Mouse (Mus musculus): ENCODE data around the gene Mfsd4a. TPM values are rescaled to one million over a fixed set of nuclear protein-coding genes. Genes with fewer than 3 reads are reported as not detected.

The Mfsd4a gene
- total RNA-seq (2021) = 10 to 100 TPM; 72.9 to 78.3 TPM
- long read RNA-seq, experiment 1, transcript Mfsd4a-203 (11 exons, 2,565 nt) = minor isoform, 8 of 107 reads
- long read RNA-seq, experiment 1, transcript Mfsd4a-207 (10 exons, 1,957 nt) = major isoform, 25 of 107 reads
- long read RNA-seq, experiment 1, transcript Mfsd4a-204 (11 exons, 2,422 nt) = minor isoform, 9 of 107 reads
- long read RNA-seq, experiment 1, partial matches to known transcripts = 8 of 107 reads
- long read RNA-seq, experiment 1, other reads (novel, unspliced or antisense) = 56 of 107 reads
- long read RNA-seq, experiment 2, transcript Mfsd4a-203 (11 exons, 2,565 nt) = minor isoform, 5 of 83 reads
- long read RNA-seq, experiment 2, transcript Mfsd4a-207 (10 exons, 1,957 nt) = major isoform, 22 of 83 reads
- long read RNA-seq, experiment 2, transcript Mfsd4a-204 (11 exons, 2,422 nt) = minor isoform, 10 of 83 reads
- long read RNA-seq, experiment 2, partial matches to known transcripts = 7 of 83 reads
- long read RNA-seq, experiment 2, other reads (novel, unspliced or antisense) = 38 of 83 reads

- peak; percentile 44 to 66 for DNase-seq (ENCODE audit: low spot score in 2 of 2)
Measured at GRCm38 (mm10) chr1:132067261-132068255, at the start of gene Mfsd4a. TSS of gene Mfsd4a (minus strand) at chr1:132068062.

GRCm38 (mm10) chr1:132116606-132117005 is 48.7 kb upstream of the Mfsd4a start:
- DNase-seq (ENCODE audit: low spot score in 2 of 2) = peak; percentile 77 to 87

- no peak for DNase-seq (ENCODE audit: low spot score in 2 of 2)
Measured at GRCm38 (mm10) chr1:132113098-132113497, 45.2 kb upstream of the Mfsd4a start.

GRCm38 (mm10) chr1:132112426-132112825 is 44.6 kb upstream of the Mfsd4a start:
- DNase-seq (ENCODE audit: low spot score in 2 of 2) = no peak

GRCm38 (mm10) chr1:132111411-132111810 is 43.5 kb upstream of the Mfsd4a start:
- no peak for DNase-seq (ENCODE audit: low spot score in 2 of 2)

- no peak for DNase-seq (ENCODE audit: low spot score in 2 of 2)
Measured at GRCm38 (mm10) chr1:132109368-132109767, 41.5 kb upstream of the Mfsd4a start.

- no peak for DNase-seq (ENCODE audit: low spot score in 2 of 2)
Measured at GRCm38 (mm10) chr1:132104353-132104752, 36.5 kb upstream of the Mfsd4a start.

- DNase-seq (ENCODE audit: low spot score in 2 of 2) = no peak
Measured at GRCm38 (mm10) chr1:132101953-132102697, 34.3 kb upstream of the Mfsd4a start.

GRCm38 (mm10) chr1:132099775-132100174 is 31.9 kb upstream of the Mfsd4a start:
- DNase-seq (ENCODE audit: low spot score in 2 of 2) = no peak

GRCm38 (mm10) chr1:132099016-132099415 is 31.2 kb upstream of the Mfsd4a start:
- peak in 1 of 2 experiments; percentile 10 for DNase-seq (ENCODE audit: low spot score in 2 of 2)

GRCm38 (mm10) chr1:132098076-132098475 is 30.2 kb upstream of the Mfsd4a start:
- DNase-seq (ENCODE audit: low spot score in 2 of 2) = no peak

GRCm38 (mm10) chr1:132095356-132096004 is 27.6 kb upstream of the Mfsd4a start:
- DNase-seq (ENCODE audit: low spot score in 2 of 2) = no peak

- DNase-seq (ENCODE audit: low spot score in 2 of 2) = no peak
Measured at GRCm38 (mm10) chr1:132093269-132093668, 25.4 kb upstream of the Mfsd4a start.

- no peak for DNase-seq (ENCODE audit: low spot score in 2 of 2)
Measured at GRCm38 (mm10) chr1:132090266-132090665, 22.4 kb upstream of the Mfsd4a start.

- no peak for DNase-seq (ENCODE audit: low spot score in 2 of 2)
Measured at GRCm38 (mm10) chr1:132089767-132090166, 21.9 kb upstream of the Mfsd4a start.

- DNase-seq (ENCODE audit: low spot score in 2 of 2) = peak; percentile 17 to 51
Measured at GRCm38 (mm10) chr1:132088181-132088671, 20.4 kb upstream of the Mfsd4a start.

- DNase-seq (ENCODE audit: low spot score in 2 of 2) = no peak
Measured at GRCm38 (mm10) chr1:132085181-132086049, 17.6 kb upstream of the Mfsd4a start.

- no peak for DNase-seq (ENCODE audit: low spot score in 2 of 2)
Measured at GRCm38 (mm10) chr1:132078413-132078812, 10.6 kb upstream of the Mfsd4a start.

- DNase-seq (ENCODE audit: low spot score in 2 of 2) = no peak
Measured at GRCm38 (mm10) chr1:132075576-132075975, 7.7 kb upstream of the Mfsd4a start.

Measured in left cerebral cortex, adult 18-20 months (tissue).